ENCODE assay signal across 35 mouse cellular contexts in genomic region chr5:81301874-81302273, GRCm38 (mm10).
"Had no signal": no experiment of that assay in that cellular context is flagged by ENCODE, and none has a peak within 500 bp of the region (broad histone marks: within the 10 kb centered on the region; RNA-seq: fewer than 3 reads in every experiment).

No protein-coding gene starts in this region.

- H3K4me3 ChIP-seq: heart, embryonic 10.5 days; heart, embryonic 12.5 days; heart, embryonic 13.5 days; heart, embryonic 15.5 days; hindbrain, embryonic 10.5 days; hindbrain, embryonic 12.5 days; hindbrain, embryonic 13.5 days; hindbrain, embryonic 15.5 days; intestine, embryonic 15.5 days; kidney, embryonic 15.5 days; layer of hippocampus, adult 2 months had no signal

- H3K27me3 ChIP-seq: heart, embryonic 12.5 days; heart, embryonic 13.5 days; heart, embryonic 15.5 days; hindbrain, embryonic 12.5 days; hindbrain, embryonic 13.5 days; hindbrain, embryonic 15.5 days; intestine, embryonic 15.5 days; kidney, embryonic 15.5 days had no signal

- H3K36me3 ChIP-seq: heart, embryonic 10.5 days; heart, embryonic 12.5 days; heart, embryonic 13.5 days; heart, embryonic 15.5 days; hindbrain, embryonic 10.5 days; hindbrain, embryonic 12.5 days; hindbrain, embryonic 13.5 days; hindbrain, embryonic 15.5 days; intestine, embryonic 15.5 days; kidney, embryonic 15.5 days had no signal

- H3K9me3 ChIP-seq: heart, embryonic 10.5 days; heart, embryonic 12.5 days; heart, embryonic 13.5 days; heart, embryonic 15.5 days; hindbrain, embryonic 12.5 days; hindbrain, embryonic 13.5 days; hindbrain, embryonic 15.5 days; intestine, embryonic 15.5 days; kidney, embryonic 15.5 days had no signal

- H3K9ac ChIP-seq: heart, embryonic 12.5 days; heart, embryonic 13.5 days; heart, embryonic 15.5 days; hindbrain, embryonic 12.5 days; hindbrain, embryonic 13.5 days; hindbrain, embryonic 14.5 days; hindbrain, embryonic 15.5 days; intestine, embryonic 15.5 days; kidney, embryonic 15.5 days had no signal

- DNase-seq: heart, postnatal 10 days; heart, postnatal 14 days; heart, postnatal 36 days; heart, postnatal 4 days; kidney, adult 11 months; kidney, adult 18-20 months; kidney, adult 2 months; kidney, adult 8-10 months; kidney, adult 9 months; kidney, postnatal 10 days; kidney, postnatal 14 days; kidney, postnatal 25 days; kidney, postnatal 36 days; kidney, postnatal 4 days; layer of hippocampus, adult 9-11 months; layer of hippocampus, postnatal 36 days had no signal

- H3K4me1 ChIP-seq: heart, embryonic 10.5 days; heart, embryonic 12.5 days; heart, embryonic 13.5 days; heart, embryonic 15.5 days; hindbrain, embryonic 10.5 days; hindbrain, embryonic 12.5 days; hindbrain, embryonic 13.5 days; hindbrain, embryonic 15.5 days; intestine, embryonic 15.5 days; kidney, embryonic 15.5 days had no signal

- H3K4me2 ChIP-seq: heart, embryonic 11.5 days; heart, embryonic 12.5 days; heart, embryonic 13.5 days; heart, embryonic 15.5 days; hindbrain, embryonic 12.5 days; hindbrain, embryonic 13.5 days; hindbrain, embryonic 14.5 days; hindbrain, embryonic 15.5 days; intestine, embryonic 15.5 days; kidney, embryonic 15.5 days had no signal

- H3K27ac ChIP-seq: heart, embryonic 10.5 days; heart, embryonic 13.5 days; heart, embryonic 15.5 days; hindbrain, embryonic 10.5 days; hindbrain, embryonic 12.5 days; hindbrain, embryonic 13.5 days; hindbrain, embryonic 14.5 days; hindbrain, embryonic 15.5 days; hindbrain, postnatal 0 days; intestine, embryonic 15.5 days; kidney, embryonic 15.5 days; kidney, postnatal 0 days; layer of hippocampus, adult 2 months had no signal

- ATAC-seq: hindbrain, embryonic 16.5 days; hindbrain, postnatal 0 days; inflammation-experienced regulatory T-cells, adult 6 months; intestine, embryonic 15.5 days; intestine, embryonic 16.5 days; intestine, postnatal 0 days had no signal
